In the genomic region with DNA sequence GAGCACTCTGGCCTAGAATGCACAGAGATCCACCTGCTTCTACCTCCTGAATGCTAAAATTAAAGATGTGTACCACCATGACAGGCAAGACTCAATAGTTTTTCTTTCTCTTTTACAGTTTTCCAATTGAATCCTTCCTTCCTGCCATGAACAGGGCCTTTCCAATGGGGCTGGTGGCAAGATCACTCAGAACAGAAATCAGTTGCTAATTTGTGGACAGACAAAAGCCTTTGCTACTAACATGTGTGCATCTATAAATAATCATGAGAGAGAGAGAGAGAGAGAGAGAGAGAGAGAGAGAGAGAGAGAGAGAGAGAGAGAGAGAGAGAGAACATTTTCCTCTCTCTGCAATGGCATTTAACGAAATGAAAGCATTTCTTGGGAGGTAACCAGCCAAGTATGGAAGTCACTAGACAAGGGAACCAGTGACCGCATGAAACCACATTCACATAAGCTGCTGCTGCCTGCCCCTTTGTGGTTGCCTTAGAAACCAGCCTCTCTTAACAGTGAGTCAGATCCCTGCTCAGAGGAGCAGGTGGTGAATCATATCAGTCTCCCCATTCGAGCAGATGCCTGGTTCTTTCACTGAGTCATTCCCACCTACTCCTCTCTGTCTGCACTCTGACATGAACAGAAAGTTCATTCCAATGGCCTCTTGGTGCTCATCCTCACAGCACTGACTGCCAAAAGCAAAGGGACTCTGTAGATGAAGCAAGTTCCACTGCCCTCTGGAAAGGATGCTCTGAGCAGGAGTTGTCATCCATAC, we compare ENCODE assay signal across 10 mouse cellular contexts.
DNase-seq lines count a peak whose midpoint lies in the region; ATAC-seq and TF ChIP-seq lines count a peak whose summit lies in the region.
"Had no signal": no experiment of that assay in that cellular context is flagged by ENCODE, and none has a peak within 500 bp of the region (broad histone marks: within the 10 kb centered on the region; RNA-seq: fewer than 3 reads in every experiment).

No protein-coding gene starts in this region.

- H3K9ac ChIP-seq in liver, postnatal 0 days (replicated peaks): no peak overlapping the region
- H3K9ac ChIP-seq: embryonic facial prominence, embryonic 12.5 days; liver, embryonic 14.5 days had no signal

- ATAC-seq in liver, postnatal 0 days: no peak

- H3K36me3 ChIP-seq in hindbrain, embryonic 10.5 days: no peaks in the 10 kb centered on the region
- H3K36me3 ChIP-seq in liver, postnatal 0 days (replicated peaks; ENCODE audit: insufficient read depth, low read length): no peaks in the 10 kb centered on the region
- H3K36me3 ChIP-seq: embryonic facial prominence, embryonic 12.5 days had no signal

- no peak for TF ChIP-seq EP300 in liver, postnatal 0 days (IDR thresholded peaks at IDR 0.05; ENCODE audit: low read depth)

- TF ChIP-seq CTCF in liver, postnatal 0 days (IDR thresholded peaks at IDR 0.05; ENCODE audit: low read depth): no peak

- peaks cover 18% of the 10 kb centered on the region for H3K4me1 ChIP-seq in hindbrain, embryonic 10.5 days (replicated peaks)
- no peaks in the 10 kb centered on the region for H3K4me1 ChIP-seq in liver, postnatal 0 days (ENCODE audit: insufficient read depth)
- H3K4me1 ChIP-seq: embryonic facial prominence, embryonic 12.5 days had no signal

- H3K27me3 ChIP-seq in hindbrain, embryonic 10.5 days (ENCODE audit: insufficient read depth, poor library complexity, severe bottlenecking): no peaks in the 10 kb centered on the region
- H3K27me3 ChIP-seq in liver, postnatal 0 days (ENCODE audit: insufficient read depth, low read length): no peaks in the 10 kb centered on the region
- H3K27me3 ChIP-seq: embryonic facial prominence, embryonic 12.5 days had no signal

- peak; percentile 54 for DNase-seq in adrenal gland, adult 2 months
- DNase-seq in adrenal gland, postnatal 4 days (ENCODE audit: low spot score in 2 of 2): no peak
- DNase-seq in cerebellum, adult 9-10 months: peak; percentile 43
- DNase-seq in hindbrain, embryonic 10.5 days (ENCODE audit: low spot score): peak; percentile 17
- peak; percentile 69 to 90 for DNase-seq in left cerebral cortex, postnatal 14 days (ENCODE audit: low spot score in 2 of 2)
- DNase-seq in right cerebral cortex, postnatal 14 days: peak; percentile 43
- DNase-seq in liver, postnatal 0 days: no peak
- DNase-seq in ovary, postnatal 10 days (ENCODE audit: low spot score): no peak

- no peak overlapping the region for H3K4me2 ChIP-seq in liver, postnatal 0 days (ENCODE audit: low read depth, low read length)
- H3K4me2 ChIP-seq: embryonic facial prominence, embryonic 12.5 days had no signal

- H3K27ac ChIP-seq in hindbrain, embryonic 10.5 days: peak overlapping the region; percentile 50; the same call in 1 of the 2 replicates
- no peak overlapping the region for H3K27ac ChIP-seq in liver, postnatal 0 days (ENCODE audit: low read depth)
- H3K27ac ChIP-seq: embryonic facial prominence, embryonic 12.5 days; liver, embryonic 14.5 days had no signal

- H3K9me3 ChIP-seq in hindbrain, embryonic 10.5 days: no peaks in the 10 kb centered on the region
- H3K9me3 ChIP-seq in liver, postnatal 0 days (ENCODE audit: low read length): no peaks in the 10 kb centered on the region
- H3K9me3 ChIP-seq: embryonic facial prominence, embryonic 12.5 days had no signal

- H3K4me3 ChIP-seq in hindbrain, embryonic 10.5 days: no peak overlapping the region
- no peak overlapping the region for H3K4me3 ChIP-seq in liver, postnatal 0 days (ENCODE audit: low read depth, low read length)
- H3K4me3 ChIP-seq: embryonic facial prominence, embryonic 12.5 days had no signal

- intact Hi-C loops in left cerebral cortex, postnatal 14 days (cut with DNase I): no loop called here

- WGBS in hindbrain, embryonic 10.5 days: 29% methylated on average over 3 of the region's 3 CpGs
- 52% methylated on average over 3 of the region's 3 CpGs for WGBS in liver, postnatal 0 days (ENCODE audit: insufficient replicate concordance)

Comparison
In these comparisons a context has a peak if more than half of its experiments do, and no peak if none do; other contexts are left out.
1. DNase-seq: peak in adrenal gland, adult 2 months (single experiment), cerebellum, adult 9-10 months (single experiment), hindbrain, embryonic 10.5 days (single experiment), left cerebral cortex, postnatal 14 days (2 of 2) and right cerebral cortex, postnatal 14 days (single experiment); none in adrenal gland, postnatal 4 days (0 of 2), liver, postnatal 0 days (single experiment) and ovary, postnatal 10 days (single experiment).